Mouse (Mus musculus): ENCODE measurements at regions not wholly inside any gene's neighbourhood (a gene's known extent, or its start where the extent isn't known, plus 50 kb on each side); places are given as distances from the start of the nearest gene placed in this dataset.
A peak's percentile ranks its signal among the peaks of the same experiment; 100 is the strongest.

DNA sequence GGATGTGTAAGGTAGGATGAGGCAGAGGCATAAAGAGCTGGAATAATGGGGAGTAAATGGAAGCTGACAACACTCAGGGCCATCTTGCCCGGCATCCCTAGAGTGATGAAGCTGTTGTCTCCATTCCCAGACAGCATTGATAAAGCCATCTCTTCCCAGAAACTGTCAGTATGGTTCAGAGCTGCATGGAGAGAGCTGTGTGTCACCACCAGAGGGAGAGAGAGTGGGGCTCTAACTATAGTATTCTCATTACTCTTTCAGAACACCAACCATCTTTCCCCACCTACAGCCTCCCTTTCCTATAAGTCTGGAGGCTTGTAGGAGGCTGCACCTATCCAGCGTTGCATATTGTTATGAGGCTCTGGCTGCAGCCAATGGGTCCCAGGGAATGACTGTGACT, 264.0 kb upstream of the Dusp10 start:
- Histone ChIP-seq H3K4me1 (replicated peaks; ENCODE audit: insufficient read depth, low read length) (no peaks in the 10 kb centered on the region), H3K4me3 (replicated peaks; ENCODE audit: low read depth, low read length) (no peak overlapping the region), H3K27me3 (ENCODE audit: insufficient read depth, low read length) (no peaks in the 10 kb centered on the region), H3K9ac (ENCODE audit: low read depth, low read length) (no peak overlapping the region), H3K4me2 (ENCODE audit: low read length) (no peak overlapping the region), H3K9me3 (replicated peaks; ENCODE audit: low read length) (no peaks in the 10 kb centered on the region), H3K27ac (no peak overlapping the region), H3K36me3 (ENCODE audit: insufficient read depth, low read length) (no peaks in the 10 kb centered on the region)
- peak; percentile 8 for DNase-seq (ENCODE audit: low spot score)
- 78% methylated on average over 2 of the region's 2 CpGs for WGBS
- peak; percentile 53 for TF ChIP-seq CTCF (IDR thresholded peaks at IDR 0.05; ENCODE audit: low read depth)
- no peak for ATAC-seq (replicated peaks; ENCODE audit: low FRiP score, low read depth)

DNA sequence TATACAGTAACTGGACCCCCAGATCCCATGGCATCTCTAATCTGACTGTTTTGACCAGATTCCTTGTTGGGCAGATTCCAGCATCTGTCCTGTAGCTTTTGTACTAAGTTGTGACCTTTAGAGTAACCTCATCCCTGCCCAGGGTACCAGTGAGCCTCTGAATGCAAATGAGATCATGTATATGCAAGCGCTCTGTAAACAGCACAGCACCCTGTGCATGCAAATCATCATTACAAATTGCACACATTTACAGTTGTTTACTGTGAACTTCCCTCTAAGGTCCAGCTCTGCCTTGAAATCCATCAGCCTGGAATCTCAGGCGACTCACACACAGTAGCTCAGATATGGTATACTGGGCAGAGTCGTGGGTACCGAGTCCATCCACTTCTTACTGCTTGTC, 258.6 kb upstream of the Dusp10 start:
- no peaks in the 10 kb centered on the region for H3K27me3 ChIP-seq (ENCODE audit: insufficient read depth, low read length)
- no peak overlapping the region for H3K4me2 ChIP-seq (ENCODE audit: low read length)
- H3K4me3 ChIP-seq (replicated peaks; ENCODE audit: low read depth, low read length): no peak overlapping the region
- no peak overlapping the region for H3K9ac ChIP-seq (ENCODE audit: low read depth, low read length)
- no peak for TF ChIP-seq CTCF (IDR thresholded peaks at IDR 0.05; ENCODE audit: low read depth)
- no peaks in the 10 kb centered on the region for H3K36me3 ChIP-seq (ENCODE audit: insufficient read depth, low read length)
- H3K9me3 ChIP-seq (replicated peaks; ENCODE audit: low read length): no peaks in the 10 kb centered on the region
- no peaks in the 10 kb centered on the region for H3K4me1 ChIP-seq (replicated peaks; ENCODE audit: insufficient read depth, low read length)
- H3K27ac ChIP-seq: no peak overlapping the region
- no peak for DNase-seq (ENCODE audit: low spot score)
- no peak for ATAC-seq (replicated peaks; ENCODE audit: low FRiP score, low read depth)
- WGBS: 89% methylated on average over 4 of the region's 4 CpGs

DNA sequence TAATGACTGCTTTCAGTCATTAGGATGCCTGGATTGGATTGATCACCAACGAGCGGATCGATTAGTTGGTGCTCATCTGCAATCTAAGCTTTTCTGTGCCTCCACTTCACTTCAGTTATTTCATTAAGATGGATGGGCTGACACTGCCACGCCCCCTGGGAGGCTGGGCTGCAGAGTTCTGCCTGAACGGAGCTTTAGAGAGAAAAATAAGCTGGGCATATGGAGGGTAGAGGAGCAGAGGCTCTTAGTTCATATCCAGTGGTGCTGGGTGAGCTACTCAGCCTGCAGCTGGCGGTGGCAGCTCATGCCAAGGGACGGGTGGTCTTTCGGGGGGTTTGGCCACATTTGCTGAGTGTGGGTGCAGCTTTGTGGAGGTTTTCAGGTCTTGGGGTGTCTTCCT, 256.4 kb upstream of the Dusp10 start:
- no peaks in the 10 kb centered on the region for H3K36me3 ChIP-seq (ENCODE audit: insufficient read depth, low read length)
- H3K4me2 ChIP-seq (ENCODE audit: low read length): no peak overlapping the region
- DNase-seq (ENCODE audit: low spot score) (no peak), ATAC-seq (replicated peaks; ENCODE audit: low FRiP score, low read depth) (no peak)
- H3K9ac ChIP-seq (ENCODE audit: low read depth, low read length): no peak overlapping the region
- no peaks in the 10 kb centered on the region for H3K9me3 ChIP-seq (replicated peaks; ENCODE audit: low read length)
- WGBS: 67% methylated on average over 8 of the region's 8 CpGs
- H3K4me1 ChIP-seq (replicated peaks; ENCODE audit: insufficient read depth, low read length): no peaks in the 10 kb centered on the region
- no peaks in the 10 kb centered on the region for H3K27me3 ChIP-seq (ENCODE audit: insufficient read depth, low read length)
- H3K4me3 ChIP-seq (replicated peaks; ENCODE audit: low read depth, low read length): no peak overlapping the region
- H3K27ac ChIP-seq: no peak overlapping the region
- no peak for TF ChIP-seq CTCF (IDR thresholded peaks at IDR 0.05; ENCODE audit: low read depth)

DNA sequence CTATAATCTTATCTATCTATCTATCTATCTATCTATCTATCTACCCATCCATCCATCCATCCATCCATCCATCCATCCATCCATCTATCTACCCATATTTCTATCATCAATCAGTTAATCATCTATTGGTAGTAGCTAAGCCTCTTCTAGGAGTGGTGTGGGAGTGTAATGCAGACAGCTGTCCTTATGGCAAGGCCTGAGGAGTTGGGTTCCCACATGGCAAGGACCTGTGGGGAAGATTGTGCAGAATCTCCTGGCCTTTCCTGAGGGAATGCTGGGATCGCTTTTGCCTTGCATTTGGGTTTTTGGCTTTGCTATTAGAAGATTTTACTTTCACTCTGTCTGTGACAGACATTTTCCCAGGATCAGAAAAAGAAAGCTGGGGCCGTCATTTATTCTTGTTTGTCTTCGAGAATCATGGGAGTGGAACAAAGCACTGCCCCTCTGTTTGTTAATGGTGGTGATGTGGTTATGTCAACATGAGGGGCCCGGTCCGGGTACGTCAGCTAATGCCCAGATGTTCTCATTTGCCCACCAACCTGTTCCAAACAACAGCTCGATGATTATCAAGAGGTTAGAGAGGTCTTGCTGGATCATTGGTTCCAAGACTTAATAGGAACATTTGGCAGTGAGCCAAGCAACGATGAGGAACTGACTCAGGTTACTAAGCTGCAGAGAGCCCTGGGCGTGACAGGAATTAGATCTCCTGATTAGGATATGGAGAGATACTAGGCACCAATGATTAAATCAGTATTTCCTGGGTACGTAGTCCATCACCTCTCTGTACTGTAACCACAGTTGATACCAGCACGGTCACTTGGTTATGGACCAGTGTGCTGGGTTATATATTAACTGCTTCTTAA, 249.0 kb upstream of the Dusp10 start:
- 37% methylated on average over 11 of the region's 11 CpGs for WGBS
- no peak for TF ChIP-seq CTCF (IDR thresholded peaks at IDR 0.05; ENCODE audit: low read depth)
- H3K4me1 ChIP-seq (replicated peaks; ENCODE audit: insufficient read depth, low read length): no peaks in the 10 kb centered on the region; the same call in 1 of the 2 replicates
- no peak overlapping the region for H3K4me3 ChIP-seq (replicated peaks; ENCODE audit: low read depth, low read length)
- peak; percentile 67 for DNase-seq (ENCODE audit: low spot score)
- H3K9me3 ChIP-seq (replicated peaks; ENCODE audit: low read length): no peaks in the 10 kb centered on the region
- no peak overlapping the region for H3K9ac ChIP-seq (ENCODE audit: low read depth, low read length)
- no peak overlapping the region for H3K4me2 ChIP-seq (ENCODE audit: low read length)
- H3K27ac ChIP-seq: no peak overlapping the region
- no peaks in the 10 kb centered on the region for H3K36me3 ChIP-seq (ENCODE audit: insufficient read depth, low read length)
- peak; percentile 93 for ATAC-seq (replicated peaks; ENCODE audit: low FRiP score, low read depth)
- no peaks in the 10 kb centered on the region for H3K27me3 ChIP-seq (ENCODE audit: insufficient read depth, low read length)

DNA sequence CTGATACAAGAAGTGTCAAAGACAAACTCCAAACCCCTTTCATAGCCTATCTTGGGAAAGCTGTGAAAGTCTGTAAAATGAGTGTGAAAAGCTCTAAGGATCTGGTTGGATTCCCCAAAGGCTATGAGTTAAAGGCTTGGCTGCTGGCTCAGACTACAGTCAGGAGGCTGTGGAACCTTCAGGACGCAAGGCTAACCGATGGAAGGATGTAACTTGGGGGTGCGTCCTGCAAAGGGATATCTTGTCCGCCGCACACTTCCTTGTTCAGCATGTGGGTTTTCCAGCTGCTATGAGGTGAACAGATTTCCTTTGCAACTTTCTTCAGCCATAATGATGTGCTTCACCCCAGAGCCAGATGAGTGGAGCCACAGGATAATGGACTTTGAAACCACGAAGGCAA, 240.3 kb upstream of the Dusp10 start:
- ATAC-seq (replicated peaks; ENCODE audit: low FRiP score, low read depth) (no peak), DNase-seq (ENCODE audit: low spot score) (no peak)
- Histone ChIP-seq H3K4me2 (ENCODE audit: low read length) (no peak overlapping the region), H3K27ac (no peak overlapping the region), H3K9me3 (replicated peaks; ENCODE audit: low read length) (no peaks in the 10 kb centered on the region), H3K9ac (ENCODE audit: low read depth, low read length) (no peak overlapping the region), H3K36me3 (ENCODE audit: insufficient read depth, low read length) (no peaks in the 10 kb centered on the region), H3K4me1 (replicated peaks; ENCODE audit: insufficient read depth, low read length) (no peaks in the 10 kb centered on the region), H3K27me3 (ENCODE audit: insufficient read depth, low read length) (no peaks in the 10 kb centered on the region), H3K4me3 (replicated peaks; ENCODE audit: low read depth, low read length) (no peak overlapping the region)
- WGBS: 88% methylated on average over 6 of the region's 6 CpGs
- no peak for TF ChIP-seq CTCF (IDR thresholded peaks at IDR 0.05; ENCODE audit: low read depth)

DNA sequence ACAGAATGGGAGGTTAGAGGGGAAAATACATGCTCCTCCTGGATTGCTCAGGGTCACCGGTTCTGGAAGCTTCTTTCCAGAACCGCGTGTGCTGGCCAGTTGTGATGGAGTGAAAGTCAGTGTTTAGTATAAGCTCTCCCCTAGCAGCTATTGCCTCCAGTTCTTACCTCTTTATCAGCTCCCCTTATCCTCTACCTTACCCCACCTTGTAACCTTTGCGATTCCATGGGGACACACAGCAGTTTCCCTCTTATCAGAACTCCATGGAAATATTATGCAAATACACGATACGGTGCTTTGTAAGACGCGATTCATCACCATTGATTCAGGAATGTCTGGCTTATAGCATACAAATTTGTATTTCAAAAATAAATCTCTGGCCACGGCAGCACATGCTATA, 232.9 kb upstream of the Dusp10 start:
- H3K4me2 ChIP-seq (ENCODE audit: low read length): no peak overlapping the region
- no peaks in the 10 kb centered on the region for H3K27me3 ChIP-seq (ENCODE audit: insufficient read depth, low read length)
- H3K9me3 ChIP-seq (replicated peaks; ENCODE audit: low read length): no peaks in the 10 kb centered on the region
- no peaks in the 10 kb centered on the region for H3K4me1 ChIP-seq (replicated peaks; ENCODE audit: insufficient read depth, low read length)
- no peak overlapping the region for H3K4me3 ChIP-seq (replicated peaks; ENCODE audit: low read depth, low read length)
- no peak overlapping the region for H3K9ac ChIP-seq (ENCODE audit: low read depth, low read length)
- no peak for ATAC-seq (replicated peaks; ENCODE audit: low FRiP score, low read depth)
- H3K36me3 ChIP-seq (ENCODE audit: insufficient read depth, low read length): no peaks in the 10 kb centered on the region
- TF ChIP-seq CTCF (IDR thresholded peaks at IDR 0.05; ENCODE audit: low read depth): no peak
- DNase-seq (ENCODE audit: low spot score): no peak
- 95% methylated on average over 9 of the region's 9 CpGs for WGBS
- H3K27ac ChIP-seq: no peak overlapping the region
